Mouse (Mus musculus) cerebellum, postnatal 25 days (tissue): ENCODE measurements around the gene Elp5.

Experiments used
- DNase-seq, 2 experiments: peaks; one replicate each; pipeline ENCODE4 v3.0.0; 2021; ENCODE audit warnings: mixed read lengths in 2 of 2

Gene Elp5

DNA sequence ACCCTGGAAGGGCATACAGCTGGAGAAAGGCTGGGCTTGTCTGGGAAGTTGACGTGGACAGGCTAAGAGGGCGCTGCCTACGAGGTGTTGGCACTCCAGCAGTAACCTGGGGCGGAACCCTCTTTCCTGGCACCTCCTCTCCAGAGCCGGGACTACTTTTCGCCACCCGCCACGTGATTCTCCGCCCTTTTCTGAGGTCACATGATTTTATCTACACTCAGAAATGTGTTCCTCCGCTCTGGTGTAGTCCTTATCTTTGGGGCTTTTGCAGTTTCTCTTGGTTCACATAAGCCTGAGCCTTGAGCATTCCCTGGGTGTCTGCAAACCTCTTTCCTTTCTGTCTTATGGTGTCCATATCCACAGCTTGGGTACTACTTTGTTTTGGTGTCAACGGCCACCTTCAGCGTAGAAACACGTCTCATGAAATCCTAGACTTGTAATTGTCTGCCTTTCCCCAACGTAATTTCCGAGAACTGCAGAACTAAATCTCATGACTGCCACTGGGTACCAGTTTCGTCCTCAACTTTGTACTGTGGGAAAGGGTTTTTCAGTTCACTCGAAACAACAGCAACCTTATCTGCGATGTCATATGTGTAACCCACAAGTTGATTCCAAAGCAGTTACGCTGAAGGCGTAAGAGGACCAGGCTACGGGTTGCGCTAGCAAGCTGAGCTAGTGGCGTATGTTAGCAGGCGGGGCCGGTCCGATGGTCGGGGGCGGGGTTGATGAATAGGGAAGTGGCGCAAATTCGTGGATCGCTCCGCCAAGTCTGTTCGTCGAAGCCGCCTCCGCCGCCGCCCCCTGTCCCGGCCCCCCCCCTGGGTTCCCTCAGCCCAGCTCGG, 8.8 kb upstream of the Elp5 start, which contains the start of gene Gabarap:
Gabarap (plus strand) TSS at position 294 of the 842 bp plus-strand sequence.
- peak; percentile 97 for DNase-seq

DNA sequence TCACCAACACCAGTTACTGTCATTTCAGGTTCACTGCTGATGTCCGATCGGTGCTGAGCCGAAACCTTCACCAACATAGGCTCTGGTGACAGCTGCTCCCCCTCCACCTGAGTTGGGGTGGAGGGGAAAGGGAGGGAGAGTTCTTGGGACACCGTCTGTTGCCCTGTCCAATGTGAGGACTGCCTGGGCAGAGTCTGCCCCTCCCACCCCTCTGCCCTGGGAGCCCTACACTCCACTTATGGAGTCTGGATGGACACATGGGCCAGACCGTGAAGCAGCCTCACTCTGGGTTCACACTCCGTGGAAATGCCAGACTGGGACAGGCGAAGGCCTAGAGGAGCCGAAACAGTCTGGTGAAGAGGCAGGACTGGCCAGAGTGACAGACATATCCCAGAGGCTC, 7.6 kb upstream of the Elp5 start:
- DNase-seq = peak in 1 of 2 experiments; percentile 25

DNA sequence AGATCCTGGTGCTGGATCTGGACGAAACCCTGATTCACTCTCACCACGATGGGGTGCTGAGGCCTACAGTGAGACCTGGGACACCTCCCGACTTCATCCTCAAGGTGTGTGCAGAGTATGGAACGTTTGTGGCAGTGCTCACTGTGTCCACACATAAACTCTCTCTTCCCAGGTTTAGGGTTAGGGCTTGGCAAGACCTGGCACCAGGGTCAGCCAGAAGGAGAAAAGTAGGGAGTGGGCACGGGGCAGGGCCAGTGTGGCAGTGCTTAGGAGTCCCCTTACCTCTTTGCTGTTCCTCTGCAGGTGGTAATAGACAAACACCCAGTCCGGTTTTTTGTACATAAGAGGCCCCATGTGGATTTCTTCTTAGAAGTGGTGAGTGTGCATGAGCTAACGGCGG, 2.1 kb upstream of the Elp5 start:
- DNase-seq = no peak

DNA sequence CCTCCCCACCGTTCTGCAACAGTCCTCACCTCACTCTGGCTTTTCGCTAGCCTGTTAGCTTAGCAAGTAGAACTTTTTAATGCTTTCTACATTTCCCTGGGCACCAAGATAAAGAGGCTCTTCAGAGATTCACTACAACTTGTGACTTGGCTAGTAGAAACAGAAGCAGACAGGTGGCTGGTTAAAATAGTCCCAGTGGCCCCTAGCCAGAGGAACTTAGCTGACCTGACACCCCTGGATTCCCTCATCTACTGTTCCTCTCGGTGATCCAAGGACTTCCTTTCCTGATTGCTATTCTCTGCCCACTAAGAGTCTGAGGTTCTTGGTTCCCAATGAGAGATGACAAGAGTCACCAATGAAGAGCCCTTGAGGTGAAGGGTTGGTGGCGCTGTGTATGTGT, 1.1 kb upstream of the Elp5 start:
- DNase-seq = no peak

DNA sequence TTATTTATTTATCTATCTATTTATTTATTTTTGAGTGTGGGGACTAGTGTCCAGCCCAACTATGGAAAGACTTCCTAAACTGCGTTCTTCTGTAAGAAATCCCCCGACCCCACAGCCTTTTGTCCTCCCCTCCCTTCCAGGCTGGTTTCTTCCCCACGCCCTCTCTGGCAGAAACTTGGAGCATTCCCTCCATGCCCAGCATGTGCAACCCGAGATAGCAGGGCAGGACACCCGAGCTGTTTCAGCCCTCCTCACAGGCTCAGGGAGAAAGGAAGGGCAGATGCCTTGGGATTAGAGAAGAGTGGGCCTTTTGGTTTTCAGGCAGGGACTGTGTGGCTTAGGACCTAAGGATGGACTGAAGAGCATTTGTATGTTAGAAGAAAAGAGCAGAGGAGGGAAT, 560 bp upstream of the Elp5 start:
- no peak for DNase-seq

DNA sequence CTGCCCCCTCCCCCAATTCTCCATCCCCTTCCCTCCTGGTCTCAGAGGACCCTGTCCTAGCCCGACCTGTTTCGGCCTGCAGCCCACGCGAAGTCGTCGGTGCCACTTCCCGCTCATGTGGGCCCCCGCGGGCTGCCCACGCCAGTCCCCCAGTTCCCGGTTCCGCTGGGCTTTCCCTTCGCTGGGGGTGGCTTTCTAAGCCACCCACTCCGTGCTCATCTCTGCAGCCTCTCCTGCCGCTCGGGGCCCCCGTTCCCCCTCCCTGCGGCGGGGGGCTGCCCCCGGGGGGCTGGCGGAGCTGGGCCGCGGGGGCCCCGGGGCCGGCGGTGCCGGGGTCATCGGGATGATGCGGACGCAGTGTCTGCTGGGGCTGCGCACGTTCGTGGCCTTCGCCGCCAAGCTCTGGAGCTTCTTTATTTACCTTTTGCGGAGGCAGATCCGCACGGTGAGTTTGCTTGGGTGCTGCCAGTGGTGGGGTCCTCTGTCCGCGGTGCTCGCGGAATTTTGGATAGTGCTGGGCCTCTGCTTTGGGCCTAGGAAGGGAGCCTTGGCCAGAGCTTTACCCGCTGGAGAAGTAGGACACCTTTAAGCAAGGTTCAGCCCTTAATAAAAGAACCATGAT, 1.1 kb downstream of the Elp5 start, which contains the start of gene Ctdnep1:
Ctdnep1 (plus strand) TSS at position 16 of the 622 bp plus-strand sequence.
- DNase-seq = peak in 1 of 2 experiments; percentile 54

DNA sequence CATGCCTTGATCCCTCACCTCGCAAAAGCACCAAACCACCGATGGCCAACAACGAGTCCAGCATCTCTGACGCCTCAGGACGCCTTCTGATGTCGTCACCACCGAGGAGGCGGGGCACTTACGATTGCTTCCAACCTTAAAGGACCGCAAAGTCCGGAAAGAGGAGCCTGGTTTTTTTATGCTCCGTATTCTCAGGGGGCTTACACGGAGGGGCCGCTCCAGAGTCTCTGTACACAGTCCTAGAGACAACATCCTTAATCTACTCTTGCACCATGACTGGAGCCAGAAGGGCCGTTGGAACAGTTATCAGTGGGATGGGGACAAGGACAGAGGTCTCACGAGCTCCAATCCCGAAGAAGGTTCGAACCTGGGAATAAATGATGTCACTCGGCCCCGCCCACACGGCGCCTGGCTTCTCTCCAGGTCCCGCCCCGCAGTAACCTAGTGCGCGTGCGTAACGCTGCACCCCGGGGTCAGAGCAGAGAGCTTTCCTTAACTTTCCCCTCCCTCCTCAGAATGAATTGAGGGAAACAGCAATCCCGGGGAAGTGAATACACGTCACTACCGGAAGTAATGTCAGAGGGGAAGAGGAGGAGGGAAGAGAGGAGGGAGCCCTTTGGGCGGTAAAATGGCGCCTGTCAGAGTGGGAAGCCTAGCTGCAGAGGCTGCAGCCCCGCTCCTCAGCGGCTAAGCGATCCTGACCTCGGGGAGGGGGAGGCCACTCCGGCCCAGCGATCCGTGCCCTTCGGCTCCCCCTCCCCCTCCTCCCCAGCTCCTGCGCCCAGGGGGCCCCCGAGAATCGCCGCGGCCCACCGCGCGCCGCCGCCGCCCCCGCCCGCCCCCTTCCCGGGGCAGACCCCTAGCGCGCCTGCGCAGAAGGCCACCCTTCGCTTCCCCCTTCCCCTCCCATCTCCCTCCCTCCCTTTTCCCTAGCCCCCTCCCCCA, 1.8 kb downstream of the Elp5 start:
- DNase-seq = peak; percentile 99 to 100

DNA sequence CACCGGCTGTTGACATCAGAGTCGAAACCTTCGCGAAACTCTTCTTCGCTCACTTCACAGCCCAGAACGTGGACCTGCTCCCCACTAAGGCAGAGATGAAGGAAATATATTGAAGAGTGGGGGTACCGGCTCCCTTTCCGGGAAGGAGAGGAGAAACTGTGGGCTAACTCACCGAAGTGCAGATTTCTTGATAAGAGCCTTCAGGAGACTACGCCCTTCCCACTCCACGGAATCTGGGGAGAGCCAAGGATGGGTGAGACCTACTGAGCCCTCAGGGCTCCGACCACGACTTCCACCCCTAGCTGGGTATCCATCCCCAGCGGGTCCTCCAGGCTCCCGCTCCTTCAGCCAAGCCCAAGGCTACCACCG, 2.5 kb downstream of the Elp5 start:
- no peak for DNase-seq

DNA sequence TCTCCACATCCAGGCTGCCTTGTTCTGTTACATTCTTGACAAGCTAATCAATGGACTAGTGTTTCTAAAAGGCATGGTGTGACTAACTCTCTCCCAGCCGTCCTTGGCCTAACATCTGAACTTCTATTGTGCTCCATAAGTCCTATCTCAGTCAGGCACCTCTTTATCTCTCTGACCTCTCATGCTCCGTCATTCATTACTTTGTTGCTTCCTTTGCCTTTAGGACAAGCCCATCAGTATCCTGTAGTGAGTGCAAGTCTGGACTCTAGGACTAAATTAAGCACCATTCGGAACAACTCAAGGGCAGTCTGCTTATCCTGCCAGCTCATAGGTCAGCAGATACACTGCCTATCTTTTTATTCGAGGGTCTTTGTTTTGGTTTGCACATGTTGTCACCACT, 6.0 kb downstream of the Elp5 start:
- no peak for DNase-seq

DNA sequence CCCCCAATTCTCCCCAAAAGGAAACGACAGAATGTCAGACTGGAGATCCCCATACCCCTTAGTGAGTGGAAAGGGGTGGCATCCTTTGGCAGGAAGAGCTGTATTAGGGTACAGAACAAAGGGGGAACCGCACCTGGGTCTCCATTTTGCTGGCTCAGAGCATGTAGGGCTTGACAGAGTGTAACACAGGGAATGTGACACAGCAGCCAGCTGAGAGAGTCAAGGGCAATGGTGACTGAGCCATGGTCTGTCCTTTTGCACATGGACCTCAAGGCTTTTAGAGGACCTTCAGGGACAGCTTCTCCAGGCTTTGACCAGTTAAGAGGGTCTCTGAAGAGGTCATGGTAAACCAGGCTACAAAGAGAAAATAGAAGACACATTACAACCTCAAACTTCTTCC, 7.4 kb downstream of the Elp5 start:
- no peak for DNase-seq

DNA sequence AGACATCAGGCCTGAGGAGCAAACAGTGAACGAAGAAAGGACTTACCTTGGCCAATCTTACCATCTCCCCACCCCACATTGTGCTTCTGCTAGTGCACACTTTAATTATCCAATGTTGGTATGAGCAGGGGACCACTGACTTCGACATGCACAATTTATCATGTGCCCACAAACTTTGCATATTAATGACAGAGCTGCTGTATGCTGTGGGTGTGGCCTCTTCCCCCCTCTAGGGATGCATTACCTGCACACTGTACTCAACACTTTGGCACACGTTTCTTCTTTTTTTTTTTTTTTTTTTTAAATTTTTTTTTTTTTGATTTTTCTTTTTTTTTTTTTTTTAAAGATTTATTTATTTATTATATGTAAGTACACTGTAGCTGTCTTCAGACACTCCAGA, 11.5 kb downstream of the Elp5 start:
- DNase-seq = no peak

DNA sequence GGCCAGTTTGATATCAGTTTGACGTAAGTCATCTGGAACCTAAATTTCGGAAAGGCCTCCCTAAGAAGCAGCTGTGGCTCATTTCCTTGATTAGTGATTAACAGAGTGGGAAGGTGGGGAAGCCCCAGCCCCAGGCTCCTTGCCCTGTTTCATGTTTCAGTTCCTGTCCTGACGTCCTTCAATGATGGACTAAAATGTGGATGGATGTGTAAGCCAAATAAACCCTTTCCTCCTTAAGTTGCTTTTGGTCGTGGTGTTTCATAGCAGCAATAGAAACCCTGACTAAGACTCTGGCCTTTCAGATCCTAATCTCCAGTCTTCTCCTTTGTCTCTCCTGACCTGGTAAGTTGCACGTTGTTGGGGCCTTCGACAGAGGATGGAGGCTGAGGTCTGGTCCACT, 12.1 kb downstream of the Elp5 start:
- DNase-seq = no peak

DNA sequence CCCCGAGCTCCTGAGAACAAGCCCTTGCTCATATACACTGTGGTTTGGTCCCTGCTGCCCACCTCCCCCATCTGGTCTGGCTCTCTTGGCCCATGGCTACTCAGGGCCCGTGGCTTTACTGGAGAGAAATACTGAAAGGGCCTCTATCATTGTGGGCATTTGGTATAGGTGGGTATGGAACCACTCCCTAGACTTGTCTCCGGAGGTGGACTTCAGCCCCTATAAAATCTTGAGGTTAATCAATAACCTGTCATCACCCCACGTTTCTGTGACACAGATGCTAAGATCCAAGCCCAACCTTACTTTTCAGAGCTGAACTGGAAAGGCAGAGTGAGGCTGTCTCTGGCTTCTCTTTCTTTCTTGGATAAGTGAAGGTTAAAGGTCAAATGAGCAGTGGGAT, 13.5 kb downstream of the Elp5 start:
- DNase-seq = no peak

DNA sequence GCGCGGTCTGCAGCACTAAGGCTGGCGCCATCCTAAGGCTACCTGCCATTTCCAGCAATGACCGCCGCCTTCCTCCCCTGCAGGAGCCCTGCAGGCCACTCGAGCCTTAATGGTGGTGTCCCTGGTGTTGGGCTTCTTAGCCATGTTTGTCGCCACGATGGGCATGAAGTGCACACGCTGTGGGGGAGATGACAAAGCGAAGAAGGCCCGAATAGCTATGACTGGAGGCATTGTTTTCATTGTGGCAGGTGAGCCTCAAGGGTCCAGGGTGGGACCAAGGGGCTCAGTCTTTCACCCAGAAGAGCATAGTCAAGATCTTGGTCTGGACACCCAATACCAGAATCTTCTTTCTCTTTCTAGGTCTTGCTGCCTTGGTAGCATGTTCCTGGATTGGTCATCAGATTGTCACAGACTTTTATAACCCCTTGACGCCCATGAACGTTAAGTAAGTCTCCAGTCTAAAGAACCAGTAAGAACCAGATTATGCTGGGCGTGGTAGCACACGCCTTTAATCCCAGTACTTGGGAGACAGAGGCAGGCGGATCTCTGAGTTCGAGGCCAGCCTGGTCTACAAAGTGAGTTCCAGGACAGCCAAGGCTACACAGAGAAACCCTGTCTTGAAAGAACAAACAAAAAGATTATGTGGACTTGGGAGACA, 15.3 kb downstream of the Elp5 start:
- DNase-seq = no peak

DNA sequence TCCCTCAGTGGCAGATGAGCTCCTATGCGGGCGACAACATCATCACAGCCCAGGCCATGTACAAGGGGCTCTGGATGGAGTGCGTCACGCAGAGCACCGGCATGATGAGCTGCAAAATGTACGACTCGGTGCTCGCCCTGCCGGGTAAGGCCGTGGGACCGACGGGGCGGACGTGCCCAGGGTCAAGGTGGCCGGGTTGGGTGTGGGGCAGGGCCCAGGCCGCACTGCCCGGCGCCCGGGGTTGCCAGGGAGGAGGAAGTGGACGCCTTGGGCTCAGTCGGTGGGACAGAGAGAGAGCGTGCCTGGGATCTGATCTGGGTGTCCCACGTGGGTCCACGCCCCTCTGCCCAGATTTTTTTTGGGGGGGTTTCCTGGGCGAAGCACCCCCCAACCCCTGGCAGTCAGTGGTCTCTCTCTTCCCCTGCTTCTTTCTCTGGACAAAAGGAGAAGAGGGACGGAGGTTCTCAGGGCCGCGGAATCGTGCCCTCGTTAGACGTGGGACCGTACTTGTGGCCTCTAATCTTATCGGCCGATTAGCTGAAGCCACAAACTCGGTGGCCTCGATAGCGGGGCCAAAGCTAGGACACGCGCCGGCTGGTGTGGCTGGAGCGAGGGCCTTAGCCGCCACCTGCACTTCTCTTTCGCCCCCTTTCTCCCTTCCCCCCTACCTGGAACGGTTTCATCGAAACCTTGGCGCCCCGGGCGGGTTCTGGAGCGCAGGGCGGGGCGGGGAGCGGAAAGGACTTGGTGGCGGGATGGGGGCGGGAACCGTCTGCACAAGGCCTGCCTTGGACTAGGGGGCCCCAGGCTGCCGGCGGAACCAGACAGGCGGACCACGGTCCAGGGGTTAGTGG, 16.1 kb downstream of the Elp5 start:
- peak in 1 of 2 experiments; percentile 36 for DNase-seq

DNA sequence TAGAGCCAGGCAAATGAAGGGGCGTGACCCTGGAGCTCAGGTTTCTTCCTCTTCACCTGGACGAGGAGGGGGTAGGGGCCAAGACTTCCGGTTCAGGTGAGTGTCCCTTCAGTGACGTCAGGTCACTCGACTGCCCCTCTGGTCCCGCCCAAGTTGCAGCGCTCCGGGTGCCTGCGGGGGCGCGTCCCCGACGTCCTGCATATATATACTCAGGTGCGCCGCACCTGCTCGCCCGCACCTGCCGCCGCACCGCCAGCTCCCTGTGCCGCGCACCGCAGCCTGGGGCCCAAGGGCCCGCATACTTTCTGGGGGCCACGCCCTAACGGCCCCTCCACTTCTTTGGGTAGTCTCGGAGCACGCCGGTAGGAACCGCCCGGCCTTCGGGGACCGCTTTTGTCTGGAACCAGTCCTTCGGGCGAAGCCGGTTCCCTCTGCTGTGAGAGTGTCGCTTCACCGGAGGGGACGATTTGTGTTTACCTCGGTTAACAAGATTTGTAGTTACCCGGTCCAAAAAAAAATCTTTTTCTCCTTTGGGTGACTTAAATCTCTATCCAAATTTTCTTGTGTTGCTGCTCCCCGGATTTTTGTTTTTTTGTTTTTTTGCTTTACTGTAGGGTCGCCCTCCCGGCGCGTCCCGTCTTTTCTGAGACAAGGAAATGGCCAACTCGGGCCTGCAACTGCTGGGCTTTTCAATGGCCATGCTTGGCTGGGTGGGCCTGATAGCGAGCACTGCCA, 16.9 kb downstream of the Elp5 start:
- DNase-seq = no peak

DNA sequence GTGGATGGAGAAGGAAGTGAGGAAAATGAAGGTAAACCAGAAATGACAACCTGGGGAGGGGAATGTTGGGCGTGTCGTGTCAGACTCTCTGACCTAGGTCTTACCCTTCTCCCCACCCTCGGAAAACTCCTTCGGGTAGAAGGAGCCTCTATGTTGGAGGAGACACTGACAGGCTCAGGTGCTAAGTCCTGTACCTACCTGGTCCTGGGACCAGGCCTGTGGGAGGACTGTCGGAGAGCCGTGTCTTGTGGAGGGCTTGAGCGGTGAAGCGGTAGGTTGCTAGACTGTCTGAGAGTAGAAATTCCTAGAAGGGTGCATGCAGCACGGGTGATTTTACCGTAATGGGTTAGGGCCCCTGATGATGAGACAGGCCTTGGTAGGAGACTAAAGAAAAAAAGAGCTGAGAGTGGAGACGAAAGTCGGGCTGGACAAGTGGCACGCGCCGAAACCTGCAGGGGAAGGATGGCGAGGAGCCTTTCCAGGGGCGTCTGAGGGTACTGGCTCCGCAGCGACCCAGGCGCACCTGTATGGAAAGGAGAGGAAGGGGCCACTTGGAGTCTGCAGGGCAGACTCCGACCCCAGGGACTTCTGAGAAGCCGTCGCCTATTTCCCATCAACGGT, 17.6 kb downstream of the Elp5 start, which contains the start of gene Cldn7:
Cldn7 (plus strand) TSS at position 130 of the 621 bp plus-strand sequence.
- no peak for DNase-seq

DNA sequence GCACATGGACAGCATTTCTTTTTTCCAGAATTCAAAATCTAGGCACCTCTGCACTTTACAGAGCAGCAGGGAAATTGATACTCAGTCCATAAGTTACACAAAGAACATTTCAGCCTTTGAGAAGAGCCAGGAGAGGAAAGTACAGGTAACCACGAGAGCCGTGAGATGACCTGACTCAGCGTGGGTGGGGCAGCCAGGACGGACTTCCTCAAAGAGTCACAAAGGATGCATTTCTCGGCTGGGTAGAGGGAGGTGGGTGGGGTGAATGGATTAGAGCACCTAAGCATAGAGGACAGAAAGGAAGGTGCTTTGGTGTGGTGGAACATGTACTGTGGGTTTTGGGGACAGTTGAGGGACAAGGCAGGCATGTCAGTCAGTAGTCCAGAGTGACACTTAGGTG, 20.5 kb downstream of the Elp5 start:
- no peak for DNase-seq

DNA sequence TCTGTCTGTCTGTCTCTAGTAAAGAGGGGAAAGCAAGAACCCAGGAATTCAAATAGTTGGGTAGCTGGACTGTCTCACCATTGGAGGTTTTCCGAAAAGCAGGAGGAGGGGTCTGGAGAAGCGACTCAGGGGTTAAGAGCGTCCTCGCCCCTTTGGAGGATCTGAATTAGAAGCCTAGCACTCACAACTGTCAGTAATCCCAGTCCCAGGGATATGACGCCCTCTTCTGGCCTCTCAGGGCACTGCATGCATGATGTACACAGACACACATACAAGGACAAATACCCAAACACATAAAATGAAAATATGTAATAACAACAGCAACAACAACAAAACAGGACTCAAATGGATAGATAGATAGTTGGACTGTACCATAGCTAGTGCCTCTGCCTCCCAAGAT, 21.7 kb downstream of the Elp5 start:
- DNase-seq = no peak

DNA sequence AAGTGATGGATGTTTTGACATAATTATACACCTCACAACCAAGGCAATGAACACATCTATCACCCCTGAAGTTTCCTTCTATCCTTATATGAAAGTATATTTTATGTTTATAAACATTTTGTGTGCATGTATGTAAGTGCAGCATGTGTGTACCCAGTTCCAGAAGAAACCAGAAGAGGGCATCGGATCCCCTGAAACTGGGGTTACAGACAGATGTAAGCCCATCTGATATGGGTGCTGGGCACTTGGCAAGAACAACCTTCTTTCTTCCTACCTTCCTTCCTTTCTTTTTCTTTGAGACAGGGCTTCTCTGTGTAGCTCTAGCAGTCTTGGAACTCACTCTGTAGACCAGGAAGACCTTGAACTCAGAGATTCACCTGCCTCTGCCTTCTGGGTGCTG, 26.1 kb downstream of the Elp5 start:
- no peak for DNase-seq
